Mouse (Mus musculus): ENCODE measurements at regions not wholly inside any gene's neighbourhood (a gene's known extent, or its start where the extent isn't known, plus 50 kb on each side); places are given as distances from the start of the nearest gene placed in this dataset.

- H3K27me3 ChIP-seq (ENCODE audit: control insufficient read depth, insufficient read depth, low read length) = no peaks in the 10 kb centered on the region
- no peak overlapping the region for H3K4me3 ChIP-seq
- H3K36me3 ChIP-seq (ENCODE audit: control insufficient read depth, insufficient read depth, low read length) = no peaks in the 10 kb centered on the region
- DNase-seq = no peak
- no peaks in the 10 kb centered on the region for H3K79me2 ChIP-seq (replicated peaks; ENCODE audit: control insufficient read depth, insufficient read depth, low read length)
- H3K9ac ChIP-seq (ENCODE audit: low read depth, low read length) = no peak overlapping the region
- WGBS = 61% methylated on average over 1 of the region's 1 CpGs
- no peak overlapping the region for H3K27ac ChIP-seq
- TF ChIP-seq POLR2A (IDR thresholded peaks at IDR 0.05; ENCODE audit: insufficient read depth, low read depth, low read length) (no peak), CTCF (IDR thresholded peaks at IDR 0.05) (no peak), EP300 (IDR thresholded peaks at IDR 0.05; ENCODE audit: insufficient read depth, low read depth, low read length) (no peak)
- intact Hi-C loops (cut with DNase I) = no loop called here
- no peaks in the 10 kb centered on the region for H3K4me1 ChIP-seq (ENCODE audit: control insufficient read depth, insufficient read depth, low read length)
Measured at GRCm38 (mm10) chr16:97252551-97252950, 82.0 kb upstream of the Dscam start.

GRCm38 (mm10) chr16:97252997-97253635, 82.6 kb upstream of the Dscam start:
- no peak overlapping the region for H3K4me3 ChIP-seq
- H3K4me1 ChIP-seq (ENCODE audit: control insufficient read depth, insufficient read depth, low read length) = no peaks in the 10 kb centered on the region
- TF ChIP-seq POLR2A (IDR thresholded peaks at IDR 0.05; ENCODE audit: insufficient read depth, low read depth, low read length) (no peak), EP300 (IDR thresholded peaks at IDR 0.05; ENCODE audit: insufficient read depth, low read depth, low read length) (no peak), CTCF (IDR thresholded peaks at IDR 0.05) (no peak)
- no peaks in the 10 kb centered on the region for H3K27me3 ChIP-seq (ENCODE audit: control insufficient read depth, insufficient read depth, low read length)
- 60% methylated on average over 2 of the region's 2 CpGs for WGBS
- no peak overlapping the region for H3K9ac ChIP-seq (ENCODE audit: low read depth, low read length)
- H3K27ac ChIP-seq = no peak overlapping the region
- intact Hi-C loops (cut with DNase I) = no loop called here
- DNase-seq = no peak
- no peaks in the 10 kb centered on the region for H3K36me3 ChIP-seq (ENCODE audit: control insufficient read depth, insufficient read depth, low read length)
- no peaks in the 10 kb centered on the region for H3K79me2 ChIP-seq (replicated peaks; ENCODE audit: control insufficient read depth, insufficient read depth, low read length)

- no peak for DNase-seq
- Histone ChIP-seq H3K4me1 (ENCODE audit: control insufficient read depth, insufficient read depth, low read length) (no peaks in the 10 kb centered on the region), H3K9ac (ENCODE audit: low read depth, low read length) (no peak overlapping the region), H3K36me3 (ENCODE audit: control insufficient read depth, insufficient read depth, low read length) (no peaks in the 10 kb centered on the region), H3K27me3 (ENCODE audit: control insufficient read depth, insufficient read depth, low read length) (no peaks in the 10 kb centered on the region), H3K4me3 (no peak overlapping the region), H3K27ac (no peak overlapping the region), H3K79me2 (replicated peaks; ENCODE audit: control insufficient read depth, insufficient read depth, low read length) (no peaks in the 10 kb centered on the region)
- intact Hi-C loops (cut with DNase I) = no loop called here
- 83% methylated on average over 6 of the region's 6 CpGs for WGBS
- TF ChIP-seq EP300 (IDR thresholded peaks at IDR 0.05; ENCODE audit: insufficient read depth, low read depth, low read length) = no peak
- no peak for TF ChIP-seq CTCF (IDR thresholded peaks at IDR 0.05)
- TF ChIP-seq POLR2A (IDR thresholded peaks at IDR 0.05; ENCODE audit: insufficient read depth, low read depth, low read length) = no peak
Measured at GRCm38 (mm10) chr16:97258821-97259220, 88.3 kb upstream of the Dscam start.

- DNase-seq = no peak
- 13% methylated on average over 6 of the region's 6 CpGs for WGBS
- TF ChIP-seq EP300 (IDR thresholded peaks at IDR 0.05; ENCODE audit: insufficient read depth, low read depth, low read length) (no peak), CTCF (IDR thresholded peaks at IDR 0.05) (no peak), POLR2A (IDR thresholded peaks at IDR 0.05; ENCODE audit: insufficient read depth, low read depth, low read length) (no peak)
- intact Hi-C loops (cut with DNase I) = no loop called here
- Histone ChIP-seq H3K4me3 (no peak overlapping the region), H3K27me3 (ENCODE audit: control insufficient read depth, insufficient read depth, low read length) (no peaks in the 10 kb centered on the region), H3K27ac (no peak overlapping the region), H3K36me3 (ENCODE audit: control insufficient read depth, insufficient read depth, low read length) (no peaks in the 10 kb centered on the region), H3K79me2 (replicated peaks; ENCODE audit: control insufficient read depth, insufficient read depth, low read length) (no peaks in the 10 kb centered on the region), H3K4me1 (ENCODE audit: control insufficient read depth, insufficient read depth, low read length) (no peaks in the 10 kb centered on the region), H3K9ac (ENCODE audit: low read depth, low read length) (no peak overlapping the region)
Measured at GRCm38 (mm10) chr16:97263451-97263850, 92.9 kb upstream of the Dscam start.

GRCm38 (mm10) chr16:97270417-97271133, 86.0 kb upstream of the Bace2 start:
- 78% methylated on average over 7 of the region's 7 CpGs for WGBS
- TF ChIP-seq EP300 (IDR thresholded peaks at IDR 0.05; ENCODE audit: insufficient read depth, low read depth, low read length) = no peak
- TF ChIP-seq CTCF (IDR thresholded peaks at IDR 0.05) = no peak
- TF ChIP-seq POLR2A (IDR thresholded peaks at IDR 0.05; ENCODE audit: insufficient read depth, low read depth, low read length) = no peak
- Histone ChIP-seq H3K36me3 (ENCODE audit: control insufficient read depth, insufficient read depth, low read length) (no peaks in the 10 kb centered on the region), H3K4me3 (no peak overlapping the region), H3K27me3 (ENCODE audit: control insufficient read depth, insufficient read depth, low read length) (no peaks in the 10 kb centered on the region), H3K79me2 (replicated peaks; ENCODE audit: control insufficient read depth, insufficient read depth, low read length) (no peaks in the 10 kb centered on the region), H3K9ac (ENCODE audit: low read depth, low read length) (no peak overlapping the region), H3K4me1 (ENCODE audit: control insufficient read depth, insufficient read depth, low read length) (no peaks in the 10 kb centered on the region), H3K27ac (no peak overlapping the region)
- DNase-seq = no peak
- intact Hi-C loops (cut with DNase I) = loop anchor here (5.0 kb wide), 1 partner anchor 373 kb away; no protein-coding TSS in a partner anchor

GRCm38 (mm10) chr16:97271264-97271663, 85.3 kb upstream of the Bace2 start:
- Histone ChIP-seq H3K9ac (ENCODE audit: low read depth, low read length) (no peak overlapping the region), H3K4me3 (no peak overlapping the region), H3K27ac (no peak overlapping the region), H3K27me3 (ENCODE audit: control insufficient read depth, insufficient read depth, low read length) (no peaks in the 10 kb centered on the region), H3K4me1 (ENCODE audit: control insufficient read depth, insufficient read depth, low read length) (no peaks in the 10 kb centered on the region), H3K79me2 (replicated peaks; ENCODE audit: control insufficient read depth, insufficient read depth, low read length) (no peaks in the 10 kb centered on the region), H3K36me3 (ENCODE audit: control insufficient read depth, insufficient read depth, low read length) (no peaks in the 10 kb centered on the region)
- intact Hi-C loops (cut with DNase I) = loop anchor here (5.0 kb wide), 1 partner anchor 374 kb away; no protein-coding TSS in a partner anchor
- WGBS = 84% methylated on average over 8 of the region's 8 CpGs
- no peak for DNase-seq
- TF ChIP-seq POLR2A (IDR thresholded peaks at IDR 0.05; ENCODE audit: insufficient read depth, low read depth, low read length) (no peak), CTCF (IDR thresholded peaks at IDR 0.05) (no peak), EP300 (IDR thresholded peaks at IDR 0.05; ENCODE audit: insufficient read depth, low read depth, low read length) (no peak)

Data from heart, adult 2 months (tissue).